Mouse (Mus musculus): ENCODE measurements at regions not wholly inside any gene's neighbourhood (a gene's known extent, or its start where the extent isn't known, plus 50 kb on each side); places are given as distances from the start of the nearest gene placed in this dataset.

GRCm38 (mm10) chr14:104053697-104054096 is 209.5 kb upstream of the Ednrb start:
- TF ChIP-seq CTCF (IDR thresholded peaks at IDR 0.05; ENCODE audit: borderline replicate concordance, control insufficient read depth, extremely low read depth, insufficient read depth, low read length, poor library complexity) (no peak), POLR2A (IDR thresholded peaks at IDR 0.05; ENCODE audit: control insufficient read depth, extremely low read depth, insufficient read depth, low read length, poor library complexity) (no peak)
